Mouse (Mus musculus) kidney, adult 2 months (tissue): ENCODE data around the gene Ttc3.

Experiments
- CTCF ChIP-seq: fragments of 200-500 bp; conservative IDR thresholded peaks from 2 replicates; pipeline ENCODE4 v1.5.1; 2011; ENCODE audit warnings: low read depth, mild to moderate bottlenecking, control low read depth, low read length, moderate library complexity, mixed read lengths; ENCODE audit not compliant: insufficient read depth, insufficient read length
- POLR2A ChIP-seq: fragments of 200-500 bp; IDR thresholded peaks from one replicate; pipeline ENCODE4 v1.6.1; 2011; ENCODE audit warnings: low read depth, low read length, control low read depth

DNA sequence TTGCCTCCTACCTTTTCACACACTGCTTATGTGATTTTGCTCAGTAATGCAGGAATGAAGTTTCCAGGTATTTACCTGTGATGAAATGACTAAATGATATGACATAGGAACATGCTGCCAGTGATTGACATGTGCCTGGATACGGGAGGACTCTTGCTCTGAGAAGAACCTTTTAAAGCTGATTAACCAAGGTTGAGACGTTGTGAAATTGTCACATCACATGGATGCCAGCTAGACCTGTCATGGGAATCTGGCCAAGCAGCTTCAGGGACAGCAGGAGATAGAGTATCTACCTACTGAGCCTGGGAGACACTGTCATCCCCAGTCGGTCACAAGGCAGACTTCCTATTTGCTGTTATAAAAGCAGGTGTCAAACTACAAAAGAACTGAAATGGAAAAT is 24.6 kb downstream of the Ttc3 start:
- TF ChIP-seq POLR2A (no peak), CTCF (no peak)
